Mouse (Mus musculus): ENCODE measurements around the gene Hpse. TPM values are rescaled to one million over a fixed set of nuclear protein-coding genes. Genes with fewer than 3 reads are reported as not detected.

Gene Hpse
- total RNA-seq, 1 experiment, result 1.2 TPM

GRCm38 (mm10) chr5:100758121-100758520 is 38.6 kb upstream of the Hpse start:
- in situ Hi-C loops (cut with MboI; ENCODE audit: low sequenced_read_pairs in 2 of 2, unreplicated experiment in 2 of 2), result no loop called here
- no peak for TF ChIP-seq MAFK (IDR thresholded peaks at IDR 0.05; ENCODE audit: insufficient read depth, low read depth, low read length)
- no peak for TF ChIP-seq CHD2 (IDR thresholded peaks at IDR 0.05; ENCODE audit: low read depth, low read length)
- TF ChIP-seq HCFC1 (IDR thresholded peaks at IDR 0.05; ENCODE audit: borderline replicate concordance, insufficient read depth, low read length), result no peak
- no peak for TF ChIP-seq ZNF384 (IDR thresholded peaks at IDR 0.05; ENCODE audit: low read depth, low read length)
- no peak for TF ChIP-seq ZC3H11A (IDR thresholded peaks at IDR 0.05; ENCODE audit: borderline replicate concordance, low read depth, low read length)
- Histone ChIP-seq H3K9me3 (ENCODE audit: control insufficient read depth, insufficient read depth, low read depth, low read length) (no peaks in the 10 kb centered on the region), H3K27ac (ENCODE audit: insufficient read depth, low read depth, low read length, poor library complexity, severe bottlenecking) (no peak overlapping the region), H3K9ac (ENCODE audit: insufficient read depth, low read depth, low read length, poor library complexity, severe bottlenecking) (no peak overlapping the region), H3K4me1 (ENCODE audit: control insufficient read depth in 2 of 2, insufficient read depth in 2 of 2, low read length in 2 of 2, poor library complexity in 1 of 2) (no peaks in the 10 kb centered on the region), H3K4me3 (ENCODE audit: insufficient read depth in 1 of 2, low read depth in 1 of 2, low read length in 2 of 2, poor library complexity in 1 of 2, severe bottlenecking in 1 of 2) (no peak overlapping the region), H3K36me3 (ENCODE audit: control insufficient read depth, insufficient read depth, low read length, poor library complexity, severe bottlenecking) (peaks cover 8% of the 10 kb centered on the region)
- DNase-seq (ENCODE audit: low read depth, low spot score), result no peak

GRCm38 (mm10) chr5:100753407-100753806 is 33.9 kb upstream of the Hpse start:
- Histone ChIP-seq H3K4me1 (ENCODE audit: control insufficient read depth in 2 of 2, insufficient read depth in 2 of 2, low read length in 2 of 2, poor library complexity in 1 of 2) (no peaks in the 10 kb centered on the region), H3K9me3 (ENCODE audit: control insufficient read depth, insufficient read depth, low read depth, low read length) (no peaks in the 10 kb centered on the region), H3K36me3 (ENCODE audit: control insufficient read depth, insufficient read depth, low read length, poor library complexity, severe bottlenecking) (no peaks in the 10 kb centered on the region), H3K4me3 (ENCODE audit: insufficient read depth in 1 of 2, low read depth in 1 of 2, low read length in 2 of 2, poor library complexity in 1 of 2, severe bottlenecking in 1 of 2) (no peak overlapping the region), H3K27ac (ENCODE audit: insufficient read depth, low read depth, low read length, poor library complexity, severe bottlenecking) (no peak overlapping the region), H3K9ac (ENCODE audit: insufficient read depth, low read depth, low read length, poor library complexity, severe bottlenecking) (no peak overlapping the region)
- DNase-seq (ENCODE audit: low read depth, low spot score), result no peak
- TF ChIP-seq ZNF384 (IDR thresholded peaks at IDR 0.05; ENCODE audit: low read depth, low read length) (no peak), MAFK (IDR thresholded peaks at IDR 0.05; ENCODE audit: insufficient read depth, low read depth, low read length) (peak; percentile 85)
- in situ Hi-C loops (cut with MboI; ENCODE audit: low sequenced_read_pairs in 2 of 2, unreplicated experiment in 2 of 2), result no loop called here

- Histone ChIP-seq H3K27ac (ENCODE audit: insufficient read depth, low read depth, low read length, poor library complexity, severe bottlenecking) (no peak overlapping the region), H3K36me3 (ENCODE audit: control insufficient read depth, insufficient read depth, low read length, poor library complexity, severe bottlenecking) (no peaks in the 10 kb centered on the region), H3K9ac (ENCODE audit: insufficient read depth, low read depth, low read length, poor library complexity, severe bottlenecking) (no peak overlapping the region), H3K4me1 (ENCODE audit: control insufficient read depth in 2 of 2, insufficient read depth in 2 of 2, low read length in 2 of 2, poor library complexity in 1 of 2) (no peaks in the 10 kb centered on the region), H3K4me3 (ENCODE audit: insufficient read depth in 1 of 2, low read depth in 1 of 2, low read length in 2 of 2, poor library complexity in 1 of 2, severe bottlenecking in 1 of 2) (no peak overlapping the region), H3K9me3 (ENCODE audit: control insufficient read depth, insufficient read depth, low read depth, low read length) (peaks cover 8% of the 10 kb centered on the region; the same call in 1 of the 2 replicates)
- in situ Hi-C loops (cut with MboI; ENCODE audit: low sequenced_read_pairs in 2 of 2, unreplicated experiment in 2 of 2), result no loop called here
- no peak for DNase-seq (ENCODE audit: low read depth, low spot score)
- TF ChIP-seq ZNF384 (IDR thresholded peaks at IDR 0.05; ENCODE audit: low read depth, low read length), result no peak
- TF ChIP-seq HCFC1 (IDR thresholded peaks at IDR 0.05; ENCODE audit: borderline replicate concordance, insufficient read depth, low read length), result no peak
- TF ChIP-seq MAFK (IDR thresholded peaks at IDR 0.05; ENCODE audit: insufficient read depth, low read depth, low read length), result no peak
- no peak for TF ChIP-seq ZC3H11A (IDR thresholded peaks at IDR 0.05; ENCODE audit: borderline replicate concordance, low read depth, low read length)
- TF ChIP-seq CHD2 (IDR thresholded peaks at IDR 0.05; ENCODE audit: low read depth, low read length), result no peak
Measured at GRCm38 (mm10) chr5:100751655-100752054, 32.1 kb upstream of the Hpse start.

GRCm38 (mm10) chr5:100750617-100751255 is 31.2 kb upstream of the Hpse start:
- Histone ChIP-seq H3K4me3 (ENCODE audit: insufficient read depth in 1 of 2, low read depth in 1 of 2, low read length in 2 of 2, poor library complexity in 1 of 2, severe bottlenecking in 1 of 2) (no peak overlapping the region), H3K36me3 (ENCODE audit: control insufficient read depth, insufficient read depth, low read length, poor library complexity, severe bottlenecking) (no peaks in the 10 kb centered on the region), H3K27ac (ENCODE audit: insufficient read depth, low read depth, low read length, poor library complexity, severe bottlenecking) (no peak overlapping the region), H3K9ac (ENCODE audit: insufficient read depth, low read depth, low read length, poor library complexity, severe bottlenecking) (no peak overlapping the region), H3K9me3 (ENCODE audit: control insufficient read depth, insufficient read depth, low read depth, low read length) (peaks cover 8% of the 10 kb centered on the region; the same call in 1 of the 2 replicates), H3K4me1 (ENCODE audit: control insufficient read depth in 2 of 2, insufficient read depth in 2 of 2, low read length in 2 of 2, poor library complexity in 1 of 2) (no peaks in the 10 kb centered on the region)
- in situ Hi-C loops (cut with MboI; ENCODE audit: low sequenced_read_pairs in 2 of 2, unreplicated experiment in 2 of 2), result no loop called here
- TF ChIP-seq HCFC1 (IDR thresholded peaks at IDR 0.05; ENCODE audit: borderline replicate concordance, insufficient read depth, low read length), result no peak
- no peak for TF ChIP-seq CHD2 (IDR thresholded peaks at IDR 0.05; ENCODE audit: low read depth, low read length)
- TF ChIP-seq ZC3H11A (IDR thresholded peaks at IDR 0.05; ENCODE audit: borderline replicate concordance, low read depth, low read length), result no peak
- no peak for TF ChIP-seq MAFK (IDR thresholded peaks at IDR 0.05; ENCODE audit: insufficient read depth, low read depth, low read length)
- TF ChIP-seq ZNF384 (IDR thresholded peaks at IDR 0.05; ENCODE audit: low read depth, low read length), result no peak
- no peak for DNase-seq (ENCODE audit: low read depth, low spot score)

- peaks cover 7% of the 10 kb centered on the region; the same call in 1 of the 2 replicates for H3K9me3 ChIP-seq (ENCODE audit: control insufficient read depth, insufficient read depth, low read depth, low read length)
- no peaks in the 10 kb centered on the region for H3K4me1 ChIP-seq (ENCODE audit: control insufficient read depth in 2 of 2, insufficient read depth in 2 of 2, low read length in 2 of 2, poor library complexity in 1 of 2)
- TF ChIP-seq MAFK (IDR thresholded peaks at IDR 0.05; ENCODE audit: insufficient read depth, low read depth, low read length) (no peak), CHD2 (IDR thresholded peaks at IDR 0.05; ENCODE audit: low read depth, low read length) (no peak)
- no peaks in the 10 kb centered on the region for H3K36me3 ChIP-seq (ENCODE audit: control insufficient read depth, insufficient read depth, low read length, poor library complexity, severe bottlenecking)
- no peak overlapping the region for H3K27ac ChIP-seq (ENCODE audit: insufficient read depth, low read depth, low read length, poor library complexity, severe bottlenecking)
- in situ Hi-C loops (cut with MboI; ENCODE audit: low sequenced_read_pairs in 2 of 2, unreplicated experiment in 2 of 2), result no loop called here
- DNase-seq (ENCODE audit: low read depth, low spot score), result no peak
- H3K4me3 ChIP-seq (ENCODE audit: insufficient read depth in 1 of 2, low read depth in 1 of 2, low read length in 2 of 2, poor library complexity in 1 of 2, severe bottlenecking in 1 of 2), result no peak overlapping the region
- H3K9ac ChIP-seq (ENCODE audit: insufficient read depth, low read depth, low read length, poor library complexity, severe bottlenecking), result no peak overlapping the region
Measured at GRCm38 (mm10) chr5:100738802-100739201, 19.3 kb upstream of the Hpse start.
